Comparison of ENCODE assay signal across 9 mouse cellular contexts in the genomic region with DNA sequence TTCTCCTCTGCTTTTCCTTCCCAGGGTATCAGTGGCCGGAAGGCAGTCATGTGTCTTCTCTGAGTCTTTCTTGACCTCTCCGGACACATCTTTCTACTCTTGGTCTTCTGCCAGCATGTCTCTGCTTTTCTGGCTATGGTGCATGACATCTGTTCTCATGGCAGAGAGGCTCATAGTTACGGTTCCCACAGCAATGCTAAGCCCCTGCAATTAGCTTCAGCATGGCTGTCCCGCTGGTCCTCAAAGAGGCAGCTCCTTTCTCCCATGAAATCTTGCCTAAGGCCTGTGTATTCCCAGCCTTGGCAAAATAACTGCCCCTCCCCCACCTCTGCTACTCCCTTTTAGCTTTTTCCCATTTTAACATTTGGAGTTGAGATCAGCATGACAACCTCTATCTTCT.
A peak's percentile ranks its signal among the peaks of the same experiment; 100 is the strongest.
DNase-seq lines count a peak whose midpoint lies in the region; ATAC-seq and TF ChIP-seq lines count a peak whose summit lies in the region.
"Had no signal": no experiment of that assay in that cellular context is flagged by ENCODE, and none has a peak within 500 bp of the region (broad histone marks: within the 10 kb centered on the region; RNA-seq: fewer than 3 reads in every experiment).

No protein-coding gene starts in this region.

- H3K27ac ChIP-seq in forebrain, embryonic 11.5 days (ENCODE audit: low read depth, low read length), result no peak overlapping the region
- H3K27ac ChIP-seq in hindbrain, embryonic 15.5 days (replicated peaks), result no peak overlapping the region
- no peak overlapping the region for H3K27ac ChIP-seq in liver, embryonic 12.5 days
- no peak overlapping the region for H3K27ac ChIP-seq in thymus, adult 2 months (ENCODE audit: control insufficient read depth, insufficient read depth, low read length)
- H3K27ac ChIP-seq: macrophage had no signal

- no peaks in the 10 kb centered on the region for H3K27me3 ChIP-seq in forebrain, embryonic 11.5 days (ENCODE audit: control insufficient read depth, insufficient read depth, low read length)
- H3K27me3 ChIP-seq in hindbrain, embryonic 15.5 days, result no peaks in the 10 kb centered on the region
- no peaks in the 10 kb centered on the region for H3K27me3 ChIP-seq in liver, embryonic 12.5 days (replicated peaks)
- no peaks in the 10 kb centered on the region for H3K27me3 ChIP-seq in thymus, adult 2 months (ENCODE audit: control insufficient read depth, insufficient read depth, low read length)

- 59% methylated on average over 4 of the region's 4 CpGs for WGBS in forebrain, embryonic 11.5 days
- 55% methylated on average over 4 of the region's 4 CpGs for WGBS in hindbrain, embryonic 15.5 days
- WGBS in liver, embryonic 12.5 days (ENCODE audit: insufficient replicate concordance), result 66% methylated on average over 4 of the region's 4 CpGs
- WGBS in thymus, adult 2 months, result 93% methylated on average over 4 of the region's 4 CpGs

- H3K4me3 ChIP-seq in forebrain, embryonic 11.5 days (ENCODE audit: low read depth, low read length), result no peak overlapping the region
- H3K4me3 ChIP-seq in hindbrain, embryonic 15.5 days, result no peak overlapping the region
- no peak overlapping the region for H3K4me3 ChIP-seq in liver, embryonic 12.5 days
- H3K4me3 ChIP-seq in thymus, adult 2 months (ENCODE audit: control insufficient read depth, insufficient read depth, low read length), result no peak overlapping the region

- ATAC-seq in forebrain, embryonic 11.5 days (replicated peaks; ENCODE audit: low FRiP score), result peak; percentile 87
- ATAC-seq in hindbrain, embryonic 15.5 days (ENCODE audit: low FRiP score, low read depth), result peak; percentile 83; the same call in 1 of the 2 replicates
- ATAC-seq in liver, embryonic 12.5 days, result no peak

- H3K9ac ChIP-seq in forebrain, embryonic 11.5 days (ENCODE audit: low read length), result no peak overlapping the region
- H3K9ac ChIP-seq in hindbrain, embryonic 15.5 days, result no peak overlapping the region
- no peak overlapping the region for H3K9ac ChIP-seq in liver, embryonic 12.5 days

- H3K9me3 ChIP-seq in forebrain, embryonic 11.5 days (ENCODE audit: control insufficient read depth, low read length), result no peaks in the 10 kb centered on the region
- H3K9me3 ChIP-seq in hindbrain, embryonic 15.5 days, result no peaks in the 10 kb centered on the region
- H3K9me3 ChIP-seq in liver, embryonic 12.5 days (replicated peaks), result no peaks in the 10 kb centered on the region

- TF ChIP-seq POLR2A in thymus, adult 2 months (IDR thresholded peaks at IDR 0.05; ENCODE audit: control insufficient read depth, extremely low read depth, insufficient read depth, low read length, poor library complexity), result no peak

- no peak for TF ChIP-seq CTCF in thymus, adult 2 months (IDR thresholded peaks at IDR 0.05; ENCODE audit: borderline replicate concordance, control insufficient read depth, extremely low read depth, insufficient read depth, low read length, poor library complexity)

- H3K4me1 ChIP-seq in forebrain, embryonic 11.5 days (replicated peaks; ENCODE audit: control insufficient read depth, insufficient read depth, low read length), result no peaks in the 10 kb centered on the region
- no peaks in the 10 kb centered on the region; the same call in 1 of the 2 replicates for H3K4me1 ChIP-seq in hindbrain, embryonic 15.5 days (replicated peaks)
- H3K4me1 ChIP-seq in liver, embryonic 12.5 days, result no peaks in the 10 kb centered on the region
- no peaks in the 10 kb centered on the region for H3K4me1 ChIP-seq in thymus, adult 2 months (replicated peaks; ENCODE audit: control insufficient read depth, insufficient read depth, low read length)

- H3K36me3 ChIP-seq in forebrain, embryonic 11.5 days (ENCODE audit: control insufficient read depth, insufficient read depth, low read length), result no peaks in the 10 kb centered on the region
- H3K36me3 ChIP-seq in hindbrain, embryonic 15.5 days, result no peaks in the 10 kb centered on the region
- H3K36me3 ChIP-seq in liver, embryonic 12.5 days, result no peaks in the 10 kb centered on the region
- no peaks in the 10 kb centered on the region for H3K36me3 ChIP-seq in thymus, adult 2 months (ENCODE audit: control insufficient read depth, insufficient read depth, low read length)

- peak; percentile 86 to 87 for DNase-seq in cerebellum, postnatal 10 days
- DNase-seq in cerebellum, adult 11 months, result no peak
- peak; percentile 80 for DNase-seq in left cerebral cortex, postnatal 4 days
- no peak for DNase-seq in left cerebral cortex, postnatal 25 days (ENCODE audit: low spot score in 2 of 2)
- DNase-seq in forebrain, embryonic 11.5 days (ENCODE audit: low spot score), result peak; percentile 57
- DNase-seq in thymus, adult 2 months, result no peak

- intact Hi-C loops in left cerebral cortex, postnatal 4 days (cut with DNase I), result no loop called here
- intact Hi-C loops in left cerebral cortex, postnatal 25 days (cut with DNase I), result no loop called here

- no peak overlapping the region for H3K4me2 ChIP-seq in forebrain, embryonic 11.5 days (ENCODE audit: low read depth, low read length, severe bottlenecking)
- H3K4me2 ChIP-seq in hindbrain, embryonic 15.5 days, result no peak overlapping the region
- H3K4me2 ChIP-seq in liver, embryonic 12.5 days, result no peak overlapping the region

Comparison
In these comparisons a context has a peak if more than half of its experiments do, and no peak if none do; other contexts are left out.
1. DNase-seq: peak in cerebellum, postnatal 10 days (2 of 2), left cerebral cortex, postnatal 4 days (single experiment) and forebrain, embryonic 11.5 days (single experiment); none in cerebellum, adult 11 months (single experiment), left cerebral cortex, postnatal 25 days (0 of 2) and thymus, adult 2 months (single experiment).